Mouse (Mus musculus): ENCODE results near the gene Gm9767. TPM values are rescaled to one million over a fixed set of nuclear protein-coding genes. Genes with fewer than 3 reads are reported as not detected.

Gene Gm9767
- total RNA-seq (2023) = not detected

GRCm38 (mm10) chr10:26077671-26078481 lies at the start of gene Gm9767:
Gene Gm9767 (plus strand): TSS chr10:26078255.

GRCm38 (mm10) chr10:26078521-26079142 lies 577 bp downstream of the Gm9767 start, which contains the start of gene Tmem200a:
Gene Tmem200a (minus strand): TSS chr10:26079052.

Other genes with a start within 250 kb of the Gm9767 start
- gene Tmem200a, start 797 bp downstream of the Gm9767 start, total RNA-seq (2023) = not detected
- gene Samd3, start 151.5 kb downstream of the Gm9767 start, total RNA-seq (2023) = not detected

All from neutrophil, adult 83 days (primary cell).